Mouse (Mus musculus): ENCODE data around the gene Prkaa1. TPM values are rescaled to one million over a fixed set of nuclear protein-coding genes. Genes with fewer than 3 reads are reported as not detected.
"Not testable (repeated sequence)": the region's sequence is repeated elsewhere in the genome, so short reads cannot be mapped to it uniquely, and the experiment has no call there.

Prkaa1 gene
- polyA plus RNA-seq, 1 experiment from 2014 or later, result 21.1 TPM

GRCm38 (mm10) chr15:5193833-5194232 lies 50.2 kb downstream of the Prkaa1 start:
- DNase-seq (ENCODE audit: low spot score), result no peak
- no peak overlapping the region for H3K4me3 ChIP-seq

GRCm38 (mm10) chr15:5194446-5194845 lies 50.8 kb downstream of the Prkaa1 start:
- no peak for DNase-seq (ENCODE audit: low spot score)
- H3K27me3 ChIP-seq (ENCODE audit: insufficient read depth, poor library complexity, severe bottlenecking), result no peaks in the 10 kb centered on the region
- no peak overlapping the region for H3K27ac ChIP-seq
- H3K4me1 ChIP-seq, result peaks cover 29% of the 10 kb centered on the region
- WGBS, result 74% methylated on average over 6 of the region's 6 CpGs
- H3K9me3 ChIP-seq, result no peaks in the 10 kb centered on the region
- H3K4me3 ChIP-seq, result no peak overlapping the region
- H3K36me3 ChIP-seq, result peaks cover 21% of the 10 kb centered on the region; the same call in 1 of the 2 replicates

More at GRCm38 (mm10) chr15:5193833-5194232, 50.2 kb downstream of the Prkaa1 start:
- no peaks in the 10 kb centered on the region for H3K27me3 ChIP-seq (ENCODE audit: insufficient read depth, poor library complexity, severe bottlenecking)
- no peaks in the 10 kb centered on the region for H3K9me3 ChIP-seq
- WGBS, result 79% methylated on average over 3 of the region's 3 CpGs
- peaks cover 29% of the 10 kb centered on the region for H3K4me1 ChIP-seq
- no peak overlapping the region for H3K27ac ChIP-seq
- peaks cover 22% of the 10 kb centered on the region; the same call in 1 of the 2 replicates for H3K36me3 ChIP-seq

- Histone ChIP-seq H3K4me3 (no peak overlapping the region), H3K36me3 (peaks cover 18% of the 10 kb centered on the region), H3K9me3 (no peaks in the 10 kb centered on the region), H3K27ac (no peak overlapping the region), H3K4me1 (peaks cover 29% of the 10 kb centered on the region), H3K27me3 (ENCODE audit: insufficient read depth, poor library complexity, severe bottlenecking) (no peaks in the 10 kb centered on the region)
- WGBS, result 67% methylated on average over 9 of the region's 9 CpGs
- DNase-seq (ENCODE audit: low spot score), result no peak
These were observed 51.3 kb downstream of the Prkaa1 start for GRCm38 (mm10) chr15:5194931-5195330.

GRCm38 (mm10) chr15:5195987-5196514 lies 52.4 kb downstream of the Prkaa1 start:
- no peak for DNase-seq (ENCODE audit: low spot score)
- 35% methylated on average over 4 of the region's 4 CpGs for WGBS
- Histone ChIP-seq H3K27me3 (ENCODE audit: insufficient read depth, poor library complexity, severe bottlenecking) (no peaks in the 10 kb centered on the region), H3K4me3 (no peak overlapping the region), H3K9me3 (no peaks in the 10 kb centered on the region), H3K4me1 (peaks cover 29% of the 10 kb centered on the region), H3K36me3 (peaks cover 11% of the 10 kb centered on the region), H3K27ac (no peak overlapping the region)

- H3K4me1 ChIP-seq, result peaks cover 29% of the 10 kb centered on the region
- peaks cover 6% of the 10 kb centered on the region for H3K36me3 ChIP-seq
- H3K27me3 ChIP-seq (ENCODE audit: insufficient read depth, poor library complexity, severe bottlenecking), result no peaks in the 10 kb centered on the region
- no peak for DNase-seq (ENCODE audit: low spot score)
- no peak overlapping the region for H3K27ac ChIP-seq
- WGBS, result 54% methylated on average over 4 of the region's 4 CpGs
- no peaks in the 10 kb centered on the region for H3K9me3 ChIP-seq
- H3K4me3 ChIP-seq, result no peak overlapping the region
These were observed 53.0 kb downstream of the Prkaa1 start for GRCm38 (mm10) chr15:5196691-5197090.

- Histone ChIP-seq H3K9me3 (no peaks in the 10 kb centered on the region), H3K4me1 (no peaks in the 10 kb centered on the region), H3K4me3 (no peak overlapping the region), H3K27me3 (ENCODE audit: insufficient read depth, poor library complexity, severe bottlenecking) (no peaks in the 10 kb centered on the region), H3K36me3 (peaks cover 6% of the 10 kb centered on the region; the same call in 1 of the 2 replicates), H3K27ac (no peak overlapping the region)
- no peak for DNase-seq (ENCODE audit: low spot score)
- WGBS, result 90% methylated on average over 9 of the region's 9 CpGs
These were observed 61.6 kb downstream of the Prkaa1 start for GRCm38 (mm10) chr15:5205222-5205621.

- 0 out of 2 replicates have a peak, but pooled peaks cover 2% of the 10 kb centered on the region for H3K36me3 ChIP-seq
- H3K4me3 ChIP-seq, result no peak overlapping the region
- no peaks in the 10 kb centered on the region for H3K27me3 ChIP-seq (ENCODE audit: insufficient read depth, poor library complexity, severe bottlenecking)
- no peaks in the 10 kb centered on the region for H3K9me3 ChIP-seq
- DNase-seq (ENCODE audit: low spot score), result no peak
- 94% methylated on average over 3 of the region's 3 CpGs for WGBS
- H3K27ac ChIP-seq, result no peak overlapping the region
- H3K4me1 ChIP-seq, result no peaks in the 10 kb centered on the region
These were observed 65.5 kb downstream of the Prkaa1 start for GRCm38 (mm10) chr15:5209116-5209515.

GRCm38 (mm10) chr15:5220491-5220890 lies 76.8 kb downstream of the Prkaa1 start:
- no peaks in the 10 kb centered on the region for H3K27me3 ChIP-seq (ENCODE audit: insufficient read depth, poor library complexity, severe bottlenecking)
- no peaks in the 10 kb centered on the region for H3K4me1 ChIP-seq
- H3K36me3 ChIP-seq, result 0 out of 2 replicates have a peak, but pooled peaks cover 8% of the 10 kb centered on the region
- H3K27ac ChIP-seq, result no peak overlapping the region
- H3K4me3 ChIP-seq, result no peak overlapping the region
- no peak for DNase-seq (ENCODE audit: low spot score)
- 86% methylated on average over 6 of the region's 6 CpGs for WGBS
- no peaks in the 10 kb centered on the region for H3K9me3 ChIP-seq

GRCm38 (mm10) chr15:5230746-5231145 lies 87.1 kb downstream of the Prkaa1 start:
- H3K4me3 ChIP-seq; DNase-seq (ENCODE audit: low spot score); H3K9me3 ChIP-seq; H3K27ac ChIP-seq; H3K36me3 ChIP-seq; H3K4me1 ChIP-seq; H3K27me3 ChIP-seq (ENCODE audit: insufficient read depth, poor library complexity, severe bottlenecking): not testable (repeated sequence)
- 81% methylated on average over 10 of the region's 10 CpGs for WGBS

Other genes starting within 250 kb of the Prkaa1 start
- gene Mroh2b, start 245.1 kb upstream of the Prkaa1 start, polyA plus RNA-seq (2016; fragmentation: Nextera tagmentation; extraction: Ambion mirVana), result not detected in 2 replicates
- gene C7, start 80.1 kb upstream of the Prkaa1 start, polyA plus RNA-seq (2016; fragmentation: Nextera tagmentation; extraction: Ambion mirVana), result 0.09 and 0.11 TPM in 2 replicates
- gene Card6, start 35.3 kb upstream of the Prkaa1 start, polyA plus RNA-seq (2016; fragmentation: Nextera tagmentation; extraction: Ambion mirVana), result 1.5 and 2.3 TPM in 2 replicates
- 366 and 403 TPM in 2 replicates for gene Rpl37, start 27.2 kb upstream of the Prkaa1 start, polyA plus RNA-seq (2016; fragmentation: Nextera tagmentation; extraction: Ambion mirVana)
- gene Ttc33, start 41.7 kb downstream of the Prkaa1 start, polyA plus RNA-seq (2016; fragmentation: Nextera tagmentation; extraction: Ambion mirVana), result 30.3 and 34.0 TPM in 2 replicates
- gene Ptger4, start 100.3 kb downstream of the Prkaa1 start, polyA plus RNA-seq (2016; fragmentation: Nextera tagmentation; extraction: Ambion mirVana), result 0.90 and 1.8 TPM in 2 replicates